Mouse (Mus musculus) neutrophil, adult 5-6 weeks (primary cell): Measurements from ENCODE around the gene Sptssa. TPM values are rescaled to one million over a fixed set of nuclear protein-coding genes. Genes with fewer than 3 reads are reported as not detected.
"Not testable (repeated sequence)": the region's sequence is repeated elsewhere in the genome, so short reads cannot be mapped to it uniquely, and the experiment has no call there.

ENCODE experiments used
- ATAC-seq: fragments of 151-379, 151-347 bp; 2 replicates; pipeline ENCODE4 v1.8.0; 2017; ENCODE audit warnings: mild to moderate bottlenecking, moderate TSS enrichment; ENCODE audit not compliant: insufficient number of reproducible peaks, poor library complexity, low FRiP score, severe bottlenecking; ENCODE audit errors: extremely low read depth
- total RNA-seq: library from RNA; stranded (forward); fragments of 200-1000 nt; gene quantifications from 2 replicates; pipeline ENCODE4 v1.2.3, GENCODE M21; 2017

Sptssa gene
- total RNA-seq, result 39.2 and 47.3 TPM in 2 replicates

DNA sequence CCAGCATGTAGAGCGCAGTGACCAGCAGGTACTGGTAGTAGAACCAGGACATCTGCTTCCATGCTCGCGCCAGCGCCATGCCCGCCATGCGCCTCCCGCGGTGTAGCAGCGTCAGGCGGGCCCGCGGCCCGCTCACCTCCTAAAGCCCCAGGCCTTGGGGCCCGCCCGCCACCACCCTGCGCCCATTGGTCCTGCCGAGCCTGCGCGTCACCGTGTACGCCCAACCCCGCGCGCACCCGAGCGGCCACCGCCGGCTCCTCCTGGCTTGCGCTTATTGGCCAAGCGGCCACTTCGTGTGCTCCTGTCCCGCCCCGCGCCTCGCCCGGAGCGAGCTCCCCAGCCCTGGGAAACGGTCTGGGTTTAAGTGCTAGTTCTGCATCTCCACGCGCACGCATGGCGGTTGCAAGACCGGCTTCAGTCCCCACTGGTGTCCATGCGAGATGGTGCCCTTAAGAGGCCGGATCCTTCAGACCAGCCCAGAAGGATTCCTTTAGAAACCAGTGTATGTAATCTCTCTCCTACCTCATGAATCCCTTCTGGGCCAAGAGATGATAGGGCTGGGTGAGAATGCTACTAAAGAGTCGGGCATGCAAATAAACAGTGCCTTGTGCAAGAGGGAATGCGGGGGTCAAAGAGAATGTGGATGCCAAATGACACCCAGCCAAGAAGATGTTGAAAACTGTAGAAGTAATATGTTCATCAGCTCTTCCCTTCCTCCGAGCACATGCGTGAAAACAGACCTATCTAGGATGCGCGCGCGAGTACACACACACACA is at the start of gene Sptssa:
Sptssa (minus strand) TSS at position 178 of the 776 bp plus-strand sequence.
- peak; percentile 93 for ATAC-seq

DNA sequence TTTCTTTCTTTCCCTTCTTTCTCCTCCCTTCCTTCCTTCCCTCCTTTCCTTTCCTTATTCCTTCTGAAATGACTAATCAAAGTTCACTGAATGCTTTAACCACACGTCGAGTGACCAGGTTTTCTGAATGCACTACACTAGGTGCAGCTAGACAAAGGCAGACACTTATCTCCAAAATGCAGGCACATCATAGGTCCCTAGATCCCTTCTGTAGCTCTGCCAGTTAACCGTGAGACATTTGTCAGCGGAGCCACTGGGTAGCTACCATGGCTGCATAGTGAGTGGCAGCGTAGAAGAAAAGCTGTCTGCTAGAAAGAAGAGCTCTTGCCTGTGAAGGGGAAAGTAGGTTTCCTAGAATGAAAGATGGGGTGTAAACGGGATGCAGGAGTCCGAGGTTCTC is 43.0 kb upstream of the Sptssa start:
- ATAC-seq, result no peak

DNA sequence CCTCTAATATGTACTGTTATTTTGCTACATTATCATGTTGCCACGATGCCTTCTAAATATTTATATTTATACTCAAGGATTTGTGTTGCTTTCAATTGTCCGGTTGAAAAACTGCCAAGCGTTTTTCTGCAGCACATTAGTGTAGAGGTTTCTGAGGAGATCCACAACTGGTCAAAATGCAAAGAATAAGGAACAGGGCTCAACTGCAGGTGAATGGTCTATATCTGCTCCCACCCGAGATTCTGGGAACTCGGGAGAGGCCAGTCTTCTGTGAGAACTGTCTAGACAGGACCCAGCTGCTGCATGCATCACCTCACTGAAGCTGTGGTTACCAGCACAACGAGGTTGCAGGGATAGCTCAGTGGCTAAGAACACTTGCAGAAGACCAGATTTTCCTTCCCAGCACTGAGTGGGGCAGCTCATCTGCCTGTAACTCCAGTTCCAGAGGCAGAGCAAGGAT is 41.4 kb upstream of the Sptssa start:
- ATAC-seq, result no peak

DNA sequence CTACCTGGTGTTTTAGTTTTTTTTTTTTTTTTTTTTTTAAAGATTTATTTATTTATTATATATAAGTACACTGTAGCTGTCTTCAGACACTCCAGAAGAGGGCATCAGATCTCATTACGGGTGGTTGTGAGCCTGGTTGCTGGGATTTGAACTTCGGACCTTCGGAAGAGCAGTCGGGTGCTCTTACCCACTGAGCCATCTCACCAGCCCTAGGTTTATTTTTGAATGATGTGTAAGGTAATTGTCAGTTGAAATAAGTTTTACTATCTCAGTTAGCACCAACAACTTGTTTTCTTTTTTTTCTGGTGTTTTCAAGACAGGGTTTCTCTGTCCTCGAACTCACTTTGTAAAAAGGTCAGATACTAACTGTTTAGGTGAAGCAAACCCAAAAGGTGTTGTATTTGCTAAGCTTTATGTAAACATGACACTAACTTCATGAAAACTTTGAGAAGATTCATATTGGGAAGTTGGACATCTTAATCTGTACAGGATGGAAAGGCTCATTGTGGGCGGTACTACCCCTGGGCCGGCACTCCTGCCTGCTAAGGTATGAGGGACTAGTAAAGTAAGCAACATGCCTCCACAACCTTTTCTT is 40.7 kb upstream of the Sptssa start:
- peak; percentile 26 for ATAC-seq

DNA sequence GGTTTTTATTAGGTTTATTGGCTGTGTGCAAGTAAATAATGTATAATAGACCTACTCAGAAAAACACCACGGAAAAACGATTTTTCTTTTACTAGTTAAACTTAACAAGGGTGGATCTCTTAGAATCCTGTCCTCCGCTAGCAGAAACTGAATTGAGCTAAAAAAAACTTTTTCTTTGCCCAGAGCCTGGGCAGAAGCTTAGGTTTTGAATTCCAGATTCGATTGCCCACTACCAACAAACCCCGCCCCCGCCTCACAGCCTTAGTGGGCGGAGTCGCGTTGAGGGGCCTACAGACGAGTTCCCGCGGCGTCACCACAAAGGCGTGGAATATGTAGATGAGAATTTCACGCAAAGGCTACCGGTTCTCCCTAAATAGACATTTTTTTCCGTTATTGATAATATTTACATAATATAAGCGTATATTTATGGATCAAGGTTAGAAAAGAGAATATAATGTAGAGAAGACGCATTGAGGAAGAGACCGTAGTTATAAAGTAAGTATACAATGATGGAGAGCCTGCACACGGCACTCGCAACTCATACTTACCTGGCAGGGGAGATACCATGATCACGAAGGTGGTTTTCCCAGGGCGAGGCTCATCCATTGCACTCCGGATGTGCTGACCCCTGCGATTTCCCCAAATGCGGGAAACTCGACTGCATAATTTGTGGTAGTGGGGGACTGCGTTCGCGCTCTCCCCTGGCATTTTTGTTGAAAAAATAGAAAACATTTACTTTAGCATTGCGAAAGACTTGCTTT is 40.0 kb upstream of the Sptssa start:
- peak; percentile 73 for ATAC-seq

DNA sequence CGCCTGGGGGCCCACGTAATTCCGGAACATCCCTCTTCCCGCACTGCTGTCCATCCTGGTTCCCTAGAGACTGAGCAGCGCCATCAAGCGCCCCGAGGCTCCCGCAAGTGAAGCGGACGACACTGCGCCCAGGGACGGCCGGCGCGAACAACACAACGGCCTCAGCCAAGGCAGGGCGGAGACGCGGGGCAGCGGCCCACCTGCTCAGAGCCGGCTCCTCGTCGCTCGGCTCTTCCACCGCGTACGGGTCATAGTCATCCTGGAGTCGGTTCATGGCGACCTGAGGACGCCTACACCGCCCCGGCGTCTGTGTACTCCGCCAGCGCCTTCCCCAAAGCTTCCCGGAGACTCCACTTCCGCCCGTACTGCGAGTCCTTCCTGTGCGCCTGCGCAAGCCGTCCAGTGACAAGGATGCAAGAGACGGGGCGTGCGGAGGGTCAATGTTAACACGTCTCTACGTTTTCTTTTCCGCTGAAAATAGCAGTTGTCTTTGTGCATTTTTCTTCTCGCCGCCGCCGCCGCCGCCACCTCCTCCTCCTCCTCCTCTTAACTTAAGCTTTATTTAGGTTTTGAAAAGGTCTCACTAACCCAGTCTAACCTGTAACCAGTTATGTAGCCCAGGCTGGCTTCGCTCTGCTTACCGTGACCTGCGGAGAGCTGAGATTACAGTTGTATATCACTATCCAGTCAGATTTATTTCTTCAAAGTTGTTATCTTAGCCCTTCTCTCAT is 39.3 kb upstream of the Sptssa start, which contains the start of gene Eapp:
Eapp (minus strand) TSS at position 387 of the 731 bp plus-strand sequence.
- peak; percentile 84 for ATAC-seq

DNA sequence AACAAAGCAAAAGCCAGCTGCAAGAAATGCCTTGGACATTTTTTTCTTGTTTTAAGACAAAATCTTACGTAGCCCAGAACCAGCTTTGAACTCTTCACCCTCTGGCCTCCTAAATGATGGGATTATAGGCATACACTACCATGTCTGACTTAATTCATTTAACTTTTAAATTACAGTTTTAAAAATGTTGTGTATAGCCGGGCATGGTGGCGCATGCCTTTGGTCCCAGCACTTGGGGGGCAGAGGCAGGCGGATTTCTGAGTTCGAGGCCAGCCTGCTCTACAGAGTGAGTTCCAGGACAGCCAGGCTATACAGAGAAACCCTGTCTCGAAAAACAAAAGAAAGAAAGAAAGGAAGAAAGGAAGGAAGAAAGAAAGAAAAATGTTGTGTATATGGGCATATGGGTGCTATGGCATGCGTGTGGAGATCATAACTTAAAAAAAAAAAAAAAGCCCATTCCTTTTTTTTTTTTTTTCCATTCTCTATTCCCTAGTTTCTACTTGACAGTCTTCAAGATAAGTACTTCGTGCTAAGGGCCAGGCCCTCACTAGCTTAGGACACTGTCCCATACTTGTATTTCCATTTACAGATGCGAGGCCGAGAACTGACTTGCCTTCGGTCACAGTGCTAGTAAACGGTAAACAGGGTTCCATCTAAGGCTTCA is 38.6 kb upstream of the Sptssa start:
- ATAC-seq, result no peak

DNA sequence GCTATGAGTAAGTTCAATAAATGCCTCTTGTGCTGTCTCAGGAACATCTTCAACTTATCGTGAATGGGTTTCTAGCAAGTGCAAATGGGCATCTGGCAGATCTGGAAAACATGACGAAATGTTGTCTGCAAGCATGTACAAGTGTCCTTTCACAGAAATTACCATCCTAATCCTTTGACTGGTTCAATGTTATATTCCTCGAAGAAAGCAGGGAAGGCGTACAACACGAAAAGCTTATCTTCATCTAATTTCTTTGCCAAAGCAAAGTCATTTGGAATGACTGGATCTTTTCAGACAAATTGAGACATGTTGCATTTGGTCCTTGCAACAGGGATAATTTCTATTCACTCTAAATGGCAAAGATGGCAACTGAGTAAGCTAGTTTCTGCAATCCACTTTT is 32.7 kb upstream of the Sptssa start:
- ATAC-seq, result no peak

DNA sequence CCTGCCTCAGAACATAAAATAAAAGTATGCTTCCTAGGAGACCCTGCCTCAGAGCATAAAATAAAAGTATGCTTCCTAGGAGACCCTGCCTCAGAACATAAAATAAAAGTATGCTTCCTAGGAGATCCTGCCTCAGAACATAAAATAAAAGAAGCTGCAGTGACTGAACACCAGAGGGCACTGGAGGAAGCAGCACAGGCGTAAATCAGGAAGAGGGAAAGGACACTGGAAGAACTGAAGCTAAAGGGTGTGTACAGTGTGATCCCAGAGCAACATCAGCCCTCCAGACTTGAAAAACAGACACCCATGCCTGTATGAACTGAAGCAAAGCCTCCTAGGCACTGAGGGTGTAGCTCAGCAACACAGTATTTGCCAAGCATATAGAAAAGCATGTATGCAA is 26.8 kb upstream of the Sptssa start:
- 0 out of 2 replicates have a peak, but pooled peaks have one; percentile 16 for ATAC-seq

DNA sequence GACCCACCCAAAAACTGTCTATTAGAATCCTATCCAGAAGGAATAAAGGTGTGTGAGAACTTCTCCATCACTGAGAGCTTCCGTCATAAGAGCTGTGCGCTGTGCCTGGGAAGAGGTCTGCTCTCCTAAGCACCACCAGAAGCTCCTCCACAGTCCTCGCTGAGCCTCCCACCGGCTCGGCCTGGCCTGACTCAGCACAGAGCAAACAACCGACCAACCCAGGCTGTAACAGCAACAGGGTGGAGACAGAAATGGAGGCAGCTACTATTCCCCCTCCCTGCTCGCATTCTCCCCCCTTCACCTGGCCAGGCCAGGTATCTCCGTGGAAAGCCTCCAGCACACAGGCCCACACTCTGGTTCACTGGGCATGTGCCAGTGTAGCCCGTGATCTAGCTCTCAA is 20.3 kb upstream of the Sptssa start:
- no peak for ATAC-seq

DNA sequence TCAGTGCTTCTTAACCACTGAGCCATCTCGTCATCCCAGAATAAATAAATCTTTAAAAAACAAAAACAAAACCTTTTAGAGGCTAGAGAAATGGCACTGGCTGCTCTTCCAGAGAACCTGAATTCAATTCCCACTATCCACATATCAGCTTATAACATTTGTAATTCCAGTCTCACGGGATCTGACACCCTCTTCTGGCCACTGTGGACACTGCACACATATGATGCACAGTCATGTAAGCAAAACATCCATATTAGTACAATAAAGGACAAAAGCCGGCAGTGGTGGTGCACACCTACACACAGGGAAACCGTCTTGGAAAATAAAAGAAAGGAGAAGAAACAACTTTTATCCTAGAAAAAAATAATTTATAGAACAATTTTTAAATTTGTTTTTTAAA is 19.0 kb upstream of the Sptssa start:
- no peak for ATAC-seq

DNA sequence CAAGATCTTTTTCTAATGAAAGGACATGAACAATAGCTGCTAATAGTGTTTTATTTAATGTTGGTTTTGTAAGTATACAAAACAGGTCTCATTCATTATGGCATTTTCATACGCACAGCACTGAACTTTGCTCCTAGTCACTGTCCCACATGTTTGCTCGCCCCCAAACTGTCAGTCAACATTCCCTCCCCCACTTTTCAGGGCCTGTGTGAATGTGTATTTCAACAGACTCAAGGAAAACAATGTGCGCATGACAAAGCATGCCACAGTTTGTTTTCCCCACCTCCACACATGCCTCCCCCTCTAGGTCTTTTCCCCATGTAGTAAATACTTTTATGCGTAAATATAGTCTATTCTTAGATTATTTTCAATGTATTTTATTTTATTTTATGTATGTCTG is 14.9 kb upstream of the Sptssa start:
- no peak for ATAC-seq

DNA sequence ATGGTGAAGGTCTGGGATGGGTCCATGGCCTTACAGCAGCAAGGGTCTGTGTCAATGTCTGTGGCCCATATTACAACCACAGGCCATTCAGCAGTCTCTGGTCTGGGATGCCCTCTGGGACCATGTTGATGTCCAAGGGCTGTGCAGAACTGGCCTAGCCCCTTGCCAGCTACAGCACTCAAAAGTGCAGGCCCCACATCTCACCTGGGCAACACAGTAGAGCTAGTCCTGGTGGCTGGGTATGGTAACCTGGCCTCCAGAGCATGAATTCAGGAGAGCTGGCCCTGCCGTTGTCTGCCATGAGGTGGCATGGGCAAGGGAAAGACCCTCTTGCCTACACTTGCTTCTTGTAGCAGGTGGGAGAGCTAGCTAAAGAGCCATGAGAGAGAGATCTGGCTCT is 11.8 kb upstream of the Sptssa start:
- ATAC-seq, result no peak

DNA sequence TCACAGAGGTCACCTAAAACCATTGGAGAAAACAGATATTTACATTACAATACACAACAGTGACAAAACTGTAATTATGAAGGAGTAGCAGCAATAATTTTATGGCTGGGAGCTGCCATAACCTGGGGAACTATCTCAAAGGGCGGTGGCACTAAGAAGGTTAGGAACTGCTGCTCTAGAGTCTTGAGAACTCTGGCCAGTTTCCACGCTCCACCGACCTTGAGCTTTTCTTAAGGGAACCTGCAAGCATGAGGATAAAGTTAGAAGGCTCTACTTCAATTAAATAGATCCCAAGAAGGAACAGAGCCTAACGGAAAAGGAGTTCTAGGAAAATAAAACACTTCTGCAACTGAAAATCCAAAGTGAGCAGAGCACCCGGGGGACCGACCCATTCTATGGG is 9.2 kb upstream of the Sptssa start:
- no peak for ATAC-seq

DNA sequence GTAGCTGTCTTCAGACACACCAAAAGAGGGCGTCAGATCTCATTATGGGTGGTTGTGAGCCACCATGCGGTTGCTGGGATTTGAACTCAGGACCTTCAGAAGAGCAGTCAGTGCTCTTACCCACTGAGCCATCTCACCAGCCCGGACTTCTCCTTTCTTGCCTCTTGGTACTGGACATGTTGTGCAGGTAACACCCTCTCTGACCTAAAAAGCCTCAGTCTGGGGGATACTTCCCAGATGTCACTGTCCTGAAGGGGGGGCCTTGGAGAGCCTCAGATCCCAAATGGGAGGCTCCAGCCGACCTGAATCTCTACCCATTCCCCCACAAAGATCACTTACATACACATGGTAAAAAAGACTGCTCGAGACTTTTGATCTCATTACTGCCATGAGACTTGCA is 5.1 kb upstream of the Sptssa start:
- not testable (repeated sequence) for ATAC-seq

DNA sequence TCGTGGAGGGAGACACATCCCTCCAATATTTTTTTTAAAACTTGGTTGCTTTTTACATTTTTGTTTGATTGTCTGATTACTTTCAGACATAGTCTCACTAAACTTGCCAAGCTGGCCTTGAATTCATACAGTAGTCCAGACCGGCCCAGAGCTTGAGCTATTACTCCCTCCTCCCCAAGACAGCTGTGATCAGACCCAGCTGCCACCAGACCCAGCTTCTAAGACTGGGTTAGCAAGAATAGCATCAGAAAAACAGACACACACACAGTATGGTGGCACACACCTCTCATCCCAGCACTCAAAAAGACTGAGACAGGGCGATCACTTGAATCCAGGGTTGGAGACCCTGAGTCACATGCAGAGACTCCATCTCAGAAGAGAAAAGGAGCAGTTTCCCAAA is 3.5 kb upstream of the Sptssa start:
- ATAC-seq, result no peak

DNA sequence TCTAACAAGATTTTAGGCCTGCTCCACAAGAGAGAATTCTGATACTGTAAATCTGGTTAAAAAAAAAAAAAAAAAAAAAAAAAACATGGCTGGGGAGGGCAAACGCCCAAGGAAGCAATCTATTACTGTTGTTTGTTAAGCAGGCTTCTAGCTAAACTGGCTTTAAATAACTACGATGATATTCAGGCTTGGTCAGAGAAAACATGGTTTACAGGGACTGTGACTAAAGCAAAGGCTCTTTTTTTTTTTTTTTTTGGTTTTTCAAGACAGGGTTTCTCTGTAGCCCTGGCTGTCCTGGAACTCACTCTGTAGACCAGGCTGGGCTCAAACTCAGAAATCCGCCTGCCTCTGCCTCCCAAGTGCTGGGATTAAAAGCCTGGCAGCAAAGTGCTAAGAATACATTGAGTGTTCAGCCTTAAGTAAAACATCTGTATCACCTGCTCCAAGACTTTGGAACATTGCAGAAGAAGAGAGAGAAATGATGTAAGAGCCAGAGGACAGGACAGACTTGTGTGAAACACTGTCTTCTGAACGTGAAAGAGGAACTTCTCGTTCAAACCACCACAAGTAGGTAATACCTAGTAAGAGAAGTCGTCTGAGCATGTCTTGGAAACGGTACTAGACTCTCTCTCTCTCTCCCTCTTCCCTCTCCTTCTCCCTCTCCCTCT is 2.2 kb upstream of the Sptssa start:
- peak; percentile 40; the same call in 1 of the 2 replicates for ATAC-seq

DNA sequence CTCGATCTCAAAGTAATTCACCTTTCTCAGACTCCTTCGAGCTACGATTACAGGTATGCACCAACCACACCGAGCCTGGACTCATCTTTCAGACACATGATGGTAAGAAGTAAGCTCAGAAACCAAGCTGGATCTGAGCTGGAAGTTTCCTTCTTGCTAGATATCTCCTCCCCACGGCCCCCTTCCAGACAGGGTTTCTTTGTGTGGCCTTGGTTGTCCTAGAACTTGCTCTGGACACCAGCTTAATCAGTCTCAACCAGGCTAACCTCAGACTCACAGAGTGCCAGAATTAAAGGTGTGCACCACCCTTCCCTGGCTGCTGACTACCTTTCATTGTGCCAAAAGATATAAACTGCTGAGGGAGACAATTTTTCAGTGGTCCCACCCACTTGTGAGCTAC is 1.6 kb upstream of the Sptssa start:
- no peak for ATAC-seq
